Mouse (Mus musculus) myocyte (in vitro differentiated cells): ENCODE results near the gene Sfrp4. TPM values are rescaled to one million over a fixed set of nuclear protein-coding genes. Genes with fewer than 3 reads are reported as not detected.

Experiments used
- H3K27me3 ChIP-seq: one replicate; pipeline ENCODE4 v1.6.1; 2011; ENCODE audit not compliant: control insufficient read depth, insufficient read depth, insufficient read length
- H3K36me3 ChIP-seq: one replicate; pipeline ENCODE4 v1.6.1; 2011; ENCODE audit not compliant: control insufficient read depth, insufficient read depth
- H3K4me2 ChIP-seq: one replicate; pipeline ENCODE4 v1.6.1; 2011; ENCODE audit warnings: low read depth, control low read depth
- H3K4me3 ChIP-seq: one replicate; pipeline ENCODE4 v1.5.1; 2011; ENCODE audit warnings: mild to moderate bottlenecking, control low read depth, moderate library complexity
- H3K79me2 ChIP-seq: one replicate; pipeline ENCODE4 v1.6.1; 2011; ENCODE audit not compliant: control insufficient read depth, insufficient read depth
- H3ac ChIP-seq: one replicate; pipeline ENCODE4 v1.6.1; 2011; ENCODE audit not compliant: control insufficient read depth, insufficient read length
- CEBPB ChIP-seq: IDR thresholded peaks from 2 replicates; pipeline ENCODE4 v1.6.1; 2011; ENCODE audit warnings: mild to moderate bottlenecking, moderate library complexity; ENCODE audit not compliant: poor library complexity, insufficient read depth, severe bottlenecking
- E2F4 ChIP-seq: IDR thresholded peaks from one replicate; pipeline ENCODE4 v1.6.1; 2011; ENCODE audit warnings: mild to moderate bottlenecking, control low read depth, moderate library complexity; ENCODE audit not compliant: insufficient read depth
- MAX ChIP-seq: IDR thresholded peaks from one replicate; pipeline ENCODE4 v1.6.1; 2011; ENCODE audit warnings: low read depth, mild to moderate bottlenecking, control low read depth
- MYOD1 ChIP-seq, 3 experiments: IDR thresholded peaks; one replicate each; pipeline ENCODE4 v1.6.1; 2011; ENCODE audit warnings: control low read depth in 2 of 3, low read depth in 2 of 3, mild to moderate bottlenecking in 2 of 3, moderate library complexity in 1 of 3; ENCODE audit not compliant: insufficient read length in 2 of 3, control insufficient read depth in 1 of 3
- MYOG ChIP-seq, 3 experiments: IDR thresholded peaks; one replicate each; pipeline ENCODE4 v1.6.1; 2011; ENCODE audit warnings: control low read depth in 2 of 3, low read depth in 2 of 3, mild to moderate bottlenecking in 2 of 3; ENCODE audit not compliant: insufficient read length in 2 of 3, control insufficient read depth in 1 of 3, insufficient read depth in 1 of 3
- POLR2A ChIP-seq: IDR thresholded peaks from one replicate; pipeline ENCODE4 v1.6.1; 2011; ENCODE audit warnings: low read depth, mild to moderate bottlenecking, control low read depth, moderate library complexity; ENCODE audit not compliant: insufficient read length
- POLR2AphosphoS2 ChIP-seq: IDR thresholded peaks from one replicate; pipeline ENCODE4 v1.6.1; 2011; ENCODE audit warnings: low read depth, control low read depth; ENCODE audit not compliant: insufficient read length
- REST ChIP-seq: IDR thresholded peaks from one replicate; pipeline ENCODE4 v1.6.1; 2011; ENCODE audit warnings: mild to moderate bottlenecking, control low read depth, moderate library complexity; ENCODE audit not compliant: insufficient read depth, insufficient read length
- SRF ChIP-seq: IDR thresholded peaks from one replicate; pipeline ENCODE4 v1.6.1; 2011; ENCODE audit warnings: low read depth; ENCODE audit not compliant: control insufficient read depth, insufficient read length
- TCF12 ChIP-seq: IDR thresholded peaks from one replicate; pipeline ENCODE4 v1.6.1; 2011; ENCODE audit warnings: mild to moderate bottlenecking, control low read depth; ENCODE audit not compliant: poor library complexity, insufficient read depth, severe bottlenecking
- TCF3 ChIP-seq: IDR thresholded peaks from one replicate; pipeline ENCODE4 v1.6.1; 2011; ENCODE audit warnings: low read depth, control low read depth; ENCODE audit not compliant: insufficient read length
- USF1 ChIP-seq: IDR thresholded peaks from one replicate; pipeline ENCODE4 v1.6.1; 2011; ENCODE audit warnings: low read depth, mild to moderate bottlenecking, control low read depth, moderate library complexity
- polyA plus RNA-seq: library from polyadenylated mRNA; unstranded; fragments of >200 nt; fragmentation: generic; extraction: Trizol; gene quantifications from one replicate; pipeline ENCODE4 v1.2.1, GENCODE M21; 2012; ENCODE audit warnings: missing spikeins

The Sfrp4 gene
- polyA plus RNA-seq, 1 experiment, result 1.1 TPM

DNA sequence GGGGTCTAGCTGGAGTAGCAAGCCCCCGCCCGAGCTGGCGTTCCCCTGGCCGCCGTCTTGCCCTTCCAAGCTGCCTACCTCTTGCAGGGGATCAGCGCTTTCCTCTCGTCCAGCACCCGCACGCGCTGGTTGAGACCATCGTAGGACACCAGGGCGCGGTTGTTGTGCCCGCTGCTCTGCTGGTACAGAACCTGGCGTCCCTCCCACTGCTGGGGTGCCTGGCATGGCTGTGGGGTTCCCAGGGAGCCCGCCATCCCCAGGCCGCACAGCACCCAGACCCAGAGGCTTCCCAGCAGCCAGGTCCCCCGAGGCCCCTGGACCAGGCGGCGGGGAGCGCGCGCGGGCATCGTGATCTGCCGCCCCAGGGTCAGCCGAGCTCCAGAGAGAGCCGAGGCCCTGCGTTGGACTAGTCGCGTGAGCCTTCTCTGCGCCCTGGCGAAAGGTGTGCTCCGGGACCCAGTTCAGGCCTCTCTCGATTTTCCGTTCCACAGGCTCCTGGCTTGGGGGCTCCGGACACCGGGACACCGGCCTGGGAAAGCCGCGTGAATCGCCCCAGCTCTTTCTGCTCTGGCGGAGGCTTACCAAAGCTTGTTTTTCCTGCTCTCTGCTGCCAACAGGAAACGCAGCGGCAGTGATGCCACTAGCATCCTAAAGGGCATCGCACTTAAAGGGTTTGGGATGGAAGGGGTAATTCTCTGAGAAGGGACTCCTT lies 3.5 kb upstream of the Sfrp4 start, which contains the start of gene Epdr1:
TSS of gene Epdr1 (minus strand) at position 712 of the 712 bp plus-strand sequence.
- TF ChIP-seq POLR2AphosphoS2 (peak; percentile 44), SRF (no peak), POLR2A (peak; percentile 62)
- peak within 1 kb of the TSS; percentile 50 for H3K4me3 ChIP-seq
- no peaks in the 10 kb centered on the region for H3K36me3 ChIP-seq
- H3K4me2 ChIP-seq, result peak within 1 kb of the TSS; percentile 83
- H3K79me2 ChIP-seq, result no peaks in the 10 kb centered on the region
- peak within 1 kb of the TSS; percentile 4 for H3ac ChIP-seq
- no peaks in the 10 kb centered on the region for H3K27me3 ChIP-seq

- no peak for TF ChIP-seq TCF12
- TF ChIP-seq POLR2A, result no peak
- TF ChIP-seq REST, result no peak
- no peak for TF ChIP-seq TCF3
- no peak for TF ChIP-seq USF1
- no peak for TF ChIP-seq SRF
- TF ChIP-seq E2F4, result no peak
- TF ChIP-seq MYOG (IDR thresholded peaks at IDR 0.05; ENCODE audit: control insufficient read depth in 1 of 3, insufficient read depth in 1 of 3, insufficient read length in 2 of 3, low read depth in 2 of 3), result no peak
- TF ChIP-seq POLR2AphosphoS2, result no peak
- no peak for TF ChIP-seq CEBPB
- H3K79me2 ChIP-seq, result no peaks in the 10 kb centered on the region
- H3K27me3 ChIP-seq, result no peaks in the 10 kb centered on the region
- peak overlapping the region; percentile 89 for H3K4me2 ChIP-seq
- H3K36me3 ChIP-seq, result no peaks in the 10 kb centered on the region
- H3K4me3 ChIP-seq, result peak overlapping the region; percentile 12
- no peak overlapping the region for H3ac ChIP-seq
Measured at GRCm38 (mm10) chr13:19623228-19623905, 463 bp downstream of the Sfrp4 start.

GRCm38 (mm10) chr13:19624632-19625320 lies 1.9 kb downstream of the Sfrp4 start:
- H3K79me2 ChIP-seq, result no peaks in the 10 kb centered on the region
- H3K36me3 ChIP-seq, result no peaks in the 10 kb centered on the region
- H3K4me3 ChIP-seq, result peak overlapping the region; percentile 12
- TF ChIP-seq TCF3 (no peak), CEBPB (no peak), MYOG (IDR thresholded peaks at IDR 0.05; ENCODE audit: control insufficient read depth in 1 of 3, insufficient read depth in 1 of 3, insufficient read length in 2 of 3, low read depth in 2 of 3) (no peak), REST (no peak), MYOD1 (IDR thresholded peaks at IDR 0.05; ENCODE audit: control insufficient read depth in 1 of 3, insufficient read length in 2 of 3, low read depth in 2 of 3) (no peak), POLR2A (no peak), USF1 (no peak)
- H3K4me2 ChIP-seq, result peak overlapping the region; percentile 89
- no peak overlapping the region for H3ac ChIP-seq
- no peaks in the 10 kb centered on the region for H3K27me3 ChIP-seq

- Histone ChIP-seq H3K79me2 (no peaks in the 10 kb centered on the region), H3K36me3 (no peaks in the 10 kb centered on the region), H3K4me3 (no peak overlapping the region), H3ac (no peak overlapping the region), H3K4me2 (peak overlapping the region; percentile 28), H3K27me3 (no peaks in the 10 kb centered on the region)
- no peak for TF ChIP-seq USF1
- no peak for TF ChIP-seq E2F4
- TF ChIP-seq REST, result no peak
- TF ChIP-seq SRF, result no peak
- TF ChIP-seq TCF3, result no peak
- TF ChIP-seq MYOG (IDR thresholded peaks at IDR 0.05; ENCODE audit: control insufficient read depth in 1 of 3, insufficient read depth in 1 of 3, insufficient read length in 2 of 3, low read depth in 2 of 3), result no peak
- no peak for TF ChIP-seq TCF12
- no peak for TF ChIP-seq MAX
- TF ChIP-seq MYOD1 (IDR thresholded peaks at IDR 0.05; ENCODE audit: control insufficient read depth in 1 of 3, insufficient read length in 2 of 3, low read depth in 2 of 3), result no peak
- TF ChIP-seq CEBPB, result no peak
- no peak for TF ChIP-seq POLR2A
- TF ChIP-seq POLR2AphosphoS2, result no peak
Measured at GRCm38 (mm10) chr13:19626473-19626872, 3.6 kb downstream of the Sfrp4 start.
